Mouse (Mus musculus) forebrain, embryonic 13.5 days (tissue): ENCODE measurements around the gene Rundc3a. TPM values are rescaled to one million over a fixed set of nuclear protein-coding genes. Genes with fewer than 3 reads are reported as not detected.
"Not testable (repeated sequence)": the region's sequence is repeated elsewhere in the genome, so short reads cannot be mapped to it uniquely, and the experiment has no call there.

Experiments used
- ATAC-seq: fragments of 200-750 bp; cut with Nextera tagmentation; 2 replicates; pipeline ENCODE4 v1.8.0; 2017
- H3K27ac ChIP-seq: fragments of 300-500 bp; sonication (generic); 2 replicates; pipeline ENCODE4 v1.5.1; 2015; ENCODE audit warnings: inconsistent platforms, mild to moderate bottlenecking, moderate library complexity
- H3K27me3 ChIP-seq: fragments of 300-500 bp; sonication (generic); 2 replicates; pipeline ENCODE4 v1.6.1; 2015; ENCODE audit warnings: mild to moderate bottlenecking, inconsistent platforms
- H3K36me3 ChIP-seq: fragments of 300-500 bp; sonication (generic); 2 replicates; pipeline ENCODE4 v1.6.1; 2015; ENCODE audit warnings: mild to moderate bottlenecking, inconsistent platforms; ENCODE audit not compliant: poor library complexity, severe bottlenecking
- H3K4me1 ChIP-seq: fragments of 300-500 bp; sonication (generic); 2 replicates; pipeline ENCODE4 v1.6.1; 2015; ENCODE audit warnings: inconsistent platforms
- H3K4me2 ChIP-seq: fragments of 300-500 bp; sonication (generic); 2 replicates; pipeline ENCODE4 v1.6.1; 2015; ENCODE audit warnings: inconsistent platforms, mild to moderate bottlenecking, moderate library complexity
- H3K4me3 ChIP-seq: fragments of 300-500 bp; sonication (generic); 2 replicates; pipeline ENCODE4 v1.5.1; 2015; ENCODE audit warnings: mild to moderate bottlenecking, inconsistent platforms
- H3K9ac ChIP-seq: fragments of 300-500 bp; sonication (generic); 2 replicates; pipeline ENCODE4 v1.6.1; 2015; ENCODE audit warnings: mild to moderate bottlenecking, inconsistent platforms
- H3K9me3 ChIP-seq: fragments of 300-500 bp; sonication (generic); replicated peaks from 2 replicates; pipeline ENCODE4 v1.6.1; 2016; ENCODE audit warnings: inconsistent platforms
- WGBS: fragments of 180-500 bp; shearing (Covaris S2); methylation state at CpG from one replicate; pipeline ENCODE4 v1.1.7; 2015; 5-methylcytosine and 5-hydroxymethylcytosine counted together
- polyA plus RNA-seq: library from polyadenylated mRNA; unstranded; fragments of >200 nt; fragmentation: Nextera tagmentation; extraction: Ambion mirVana; gene quantifications from 2 replicates; pipeline ENCODE4 v1.2.1, GENCODE M21; 2015

Gene Rundc3a
- polyA plus RNA-seq, 1 experiment from 2014 or later: 94.8 TPM

GRCm38 (mm10) chr11:102383365-102384136 lies 9.7 kb upstream of the Rundc3a start:
- no peak for ATAC-seq
- Histone ChIP-seq H3K9ac (no peak overlapping the region), H3K4me3 (no peak overlapping the region), H3K27ac (no peak overlapping the region), H3K9me3 (0 out of 2 replicates have a peak, but pooled peaks cover 5% of the 10 kb centered on the region), H3K4me2 (no peak overlapping the region), H3K27me3 (no peaks in the 10 kb centered on the region), H3K4me1 (no peaks in the 10 kb centered on the region), H3K36me3 (no peaks in the 10 kb centered on the region)
- 94% methylated on average over 1 of the region's 1 CpGs for WGBS

GRCm38 (mm10) chr11:102384418-102384817 lies 8.8 kb upstream of the Rundc3a start:
- Histone ChIP-seq H3K27me3 (no peaks in the 10 kb centered on the region), H3K9me3 (no peaks in the 10 kb centered on the region), H3K36me3 (no peaks in the 10 kb centered on the region), H3K4me1 (no peaks in the 10 kb centered on the region), H3K9ac (no peak overlapping the region), H3K27ac (no peak overlapping the region), H3K4me3 (no peak overlapping the region), H3K4me2 (no peak overlapping the region)
- WGBS: 81% methylated on average over 2 of the region's 2 CpGs
- ATAC-seq: no peak

- Histone ChIP-seq H3K27me3 (no peaks in the 10 kb centered on the region), H3K27ac (no peak overlapping the region), H3K4me1 (no peaks in the 10 kb centered on the region), H3K36me3 (no peaks in the 10 kb centered on the region), H3K4me2 (no peak overlapping the region), H3K9ac (no peak overlapping the region), H3K4me3 (no peak overlapping the region), H3K9me3 (no peaks in the 10 kb centered on the region)
- no peak for ATAC-seq
- WGBS: 53% methylated on average over 4 of the region's 4 CpGs
Observed at GRCm38 (mm10) chr11:102385075-102385474, 8.1 kb upstream of the Rundc3a start.

- Histone ChIP-seq H3K9ac (no peak overlapping the region), H3K27ac (no peak overlapping the region), H3K4me2 (no peak overlapping the region), H3K9me3 (no peaks in the 10 kb centered on the region), H3K27me3 (no peaks in the 10 kb centered on the region), H3K4me1 (no peaks in the 10 kb centered on the region), H3K4me3 (no peak overlapping the region), H3K36me3 (no peaks in the 10 kb centered on the region)
- WGBS: 80% methylated on average over 5 of the region's 5 CpGs
- no peak for ATAC-seq
Observed at GRCm38 (mm10) chr11:102386121-102386520, 7.1 kb upstream of the Rundc3a start.

GRCm38 (mm10) chr11:102389436-102389835 lies 3.8 kb upstream of the Rundc3a start:
- not testable (repeated sequence) for ATAC-seq, H3K9me3 ChIP-seq, H3K4me3 ChIP-seq, H3K36me3 ChIP-seq, H3K4me2 ChIP-seq, H3K27me3 ChIP-seq, H3K27ac ChIP-seq, H3K9ac ChIP-seq
- H3K4me1 ChIP-seq: peaks cover 14% of the 10 kb centered on the region
- WGBS: 89% methylated on average over 4 of the region's 5 CpGs

GRCm38 (mm10) chr11:102392441-102393237 lies 564 bp upstream of the Rundc3a start:
- H3K36me3 ChIP-seq: no peaks in the 10 kb centered on the region
- 19% methylated on average over 15 of the region's 15 CpGs for WGBS
- H3K4me3 ChIP-seq: peak overlapping the region; percentile 72

GRCm38 (mm10) chr11:102393719-102394420 lies 667 bp downstream of the Rundc3a start:
- H3K4me1 ChIP-seq: peaks cover 56% of the 10 kb centered on the region

More at GRCm38 (mm10) chr11:102392441-102393237, 564 bp upstream of the Rundc3a start:
- peak overlapping the region; percentile 85 for H3K4me2 ChIP-seq
- no peaks in the 10 kb centered on the region for H3K9me3 ChIP-seq
- no peaks in the 10 kb centered on the region for H3K27me3 ChIP-seq
- peaks cover 46% of the 10 kb centered on the region for H3K4me1 ChIP-seq
- ATAC-seq: peak; percentile 62; the same call in 1 of the 2 replicates
- peak overlapping the region; percentile 84 for H3K9ac ChIP-seq
- peak overlapping the region; percentile 94 for H3K27ac ChIP-seq

GRCm38 (mm10) chr11:102394421-102395124 lies 1.4 kb downstream of the Rundc3a start:
- H3K27ac ChIP-seq: peak overlapping the region; percentile 94
- H3K4me2 ChIP-seq: peak overlapping the region; percentile 85
- H3K9ac ChIP-seq: peak overlapping the region; percentile 84
- WGBS: 73% methylated on average over 9 of the region's 9 CpGs
- peak overlapping the region; percentile 72 for H3K4me3 ChIP-seq
- H3K27me3 ChIP-seq: peaks cover 15% of the 10 kb centered on the region
- no peak for ATAC-seq
- H3K36me3 ChIP-seq: peaks cover 15% of the 10 kb centered on the region
- H3K9me3 ChIP-seq: no peaks in the 10 kb centered on the region
- H3K4me1 ChIP-seq: peaks cover 63% of the 10 kb centered on the region

More at GRCm38 (mm10) chr11:102393719-102394420, 667 bp downstream of the Rundc3a start:
- Histone ChIP-seq H3K9ac (peak overlapping the region; percentile 84), H3K36me3 (peaks cover 10% of the 10 kb centered on the region), H3K4me3 (peak overlapping the region; percentile 72), H3K27ac (peak overlapping the region; percentile 94), H3K9me3 (no peaks in the 10 kb centered on the region), H3K4me2 (peak overlapping the region; percentile 85), H3K27me3 (peaks cover 8% of the 10 kb centered on the region)
- ATAC-seq: peak; percentile 70
- 4% methylated on average over 17 of the region's 17 CpGs for WGBS

- H3K36me3 ChIP-seq: peaks cover 21% of the 10 kb centered on the region
- WGBS: under 1% methylated on average over 5 of the region's 5 CpGs
- H3K4me3 ChIP-seq: peak overlapping the region; percentile 72
- no peak for ATAC-seq
- peak overlapping the region; percentile 84 for H3K9ac ChIP-seq
- H3K27me3 ChIP-seq: peaks cover 21% of the 10 kb centered on the region
- H3K9me3 ChIP-seq: no peaks in the 10 kb centered on the region
- H3K4me2 ChIP-seq: peak overlapping the region; percentile 85
- H3K4me1 ChIP-seq: peaks cover 68% of the 10 kb centered on the region
- H3K27ac ChIP-seq: peak overlapping the region; percentile 94
Observed at GRCm38 (mm10) chr11:102395250-102395649, 2.0 kb downstream of the Rundc3a start.

- Histone ChIP-seq H3K36me3 (peaks cover 32% of the 10 kb centered on the region), H3K9me3 (no peaks in the 10 kb centered on the region), H3K27me3 (peaks cover 30% of the 10 kb centered on the region), H3K27ac (no peak overlapping the region), H3K4me3 (peak overlapping the region; percentile 72; the same call in 1 of the 2 replicates), H3K4me2 (peak overlapping the region; percentile 85), H3K9ac (peak overlapping the region; percentile 38), H3K4me1 (peaks cover 68% of the 10 kb centered on the region)
- 64% methylated on average over 6 of the region's 6 CpGs for WGBS
- ATAC-seq: no peak
Observed at GRCm38 (mm10) chr11:102396263-102396662, 3.1 kb downstream of the Rundc3a start.

- H3K9ac ChIP-seq: peak overlapping the region; percentile 38
- no peak for ATAC-seq
- no peaks in the 10 kb centered on the region for H3K9me3 ChIP-seq
- H3K4me1 ChIP-seq: peaks cover 68% of the 10 kb centered on the region
- H3K36me3 ChIP-seq: peaks cover 36% of the 10 kb centered on the region
- WGBS: 75% methylated on average over 7 of the region's 7 CpGs
- no peak overlapping the region for H3K27ac ChIP-seq
- peak overlapping the region; percentile 85 for H3K4me2 ChIP-seq
- 0 out of 2 replicates have a peak overlapping the region, but pooled peaks have one; percentile 72 for H3K4me3 ChIP-seq
- peaks cover 30% of the 10 kb centered on the region for H3K27me3 ChIP-seq
Observed at GRCm38 (mm10) chr11:102396671-102397141, 3.5 kb downstream of the Rundc3a start.
